Mouse (Mus musculus) c-Kit-positive CD71-positive TER-119-negative erythroid progenitor cells, embryonic 14.5 days (primary cell): ENCODE measurements around the gene Dpysl4.

Experiments
- DNase-seq: peaks from one replicate; pipeline ENCODE4 v3.0.0-alpha.2; 2013; ENCODE audit warnings: low read depth

The Dpysl4 gene

DNA sequence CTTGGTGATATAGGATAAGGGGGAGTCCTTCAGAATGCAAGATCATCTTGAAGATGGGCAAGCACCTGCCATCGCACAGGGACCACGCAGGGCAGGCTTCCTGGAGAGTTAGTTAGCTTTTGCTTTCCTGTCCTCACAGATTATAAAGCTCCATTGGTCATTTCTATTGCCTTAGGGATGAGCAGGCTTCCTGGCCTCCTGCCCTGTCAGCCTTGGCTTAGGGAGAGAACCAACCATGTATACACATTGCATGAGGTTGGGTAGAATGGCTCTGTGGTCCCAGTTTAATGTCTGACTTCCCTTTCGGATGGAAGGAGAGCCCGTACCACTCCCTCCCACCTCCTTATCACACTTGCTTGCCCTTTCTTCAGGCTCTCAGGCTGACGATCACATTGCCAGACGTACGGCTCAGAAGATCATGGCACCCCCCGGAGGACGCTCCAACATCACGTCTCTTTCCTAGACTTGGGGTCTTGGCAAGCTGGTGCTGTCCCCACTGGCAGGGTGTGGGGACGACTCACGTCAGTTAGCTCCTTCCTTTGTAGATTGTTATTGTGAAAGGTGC is 14.8 kb downstream of the Dpysl4 start:
- no peak for DNase-seq

DNA sequence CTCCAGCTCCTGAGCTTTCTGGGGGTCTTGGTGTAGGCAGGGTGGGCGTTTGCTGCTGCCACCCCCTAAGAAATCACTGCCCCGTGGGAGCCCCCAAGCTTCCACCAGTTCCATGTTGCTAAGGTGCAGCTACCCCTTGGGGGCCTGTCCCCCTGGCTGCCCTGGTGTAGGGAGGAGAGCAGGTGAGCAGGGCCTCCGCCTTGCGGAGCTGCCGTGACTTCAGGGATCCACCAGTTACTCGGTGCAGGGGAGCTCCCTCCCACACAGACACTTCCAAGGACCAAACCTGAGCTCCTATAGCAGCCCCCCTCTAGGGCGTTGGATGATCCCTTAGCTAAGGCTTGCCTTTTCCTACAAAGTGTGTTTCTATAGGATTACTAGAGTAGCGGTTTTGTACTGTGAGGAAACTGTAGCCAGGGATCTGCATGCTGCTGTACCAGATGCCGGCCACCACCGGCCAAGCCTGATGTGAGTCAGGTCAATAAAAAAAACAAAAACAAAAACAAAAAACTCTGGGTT is 15.5 kb downstream of the Dpysl4 start:
- no peak for DNase-seq

DNA sequence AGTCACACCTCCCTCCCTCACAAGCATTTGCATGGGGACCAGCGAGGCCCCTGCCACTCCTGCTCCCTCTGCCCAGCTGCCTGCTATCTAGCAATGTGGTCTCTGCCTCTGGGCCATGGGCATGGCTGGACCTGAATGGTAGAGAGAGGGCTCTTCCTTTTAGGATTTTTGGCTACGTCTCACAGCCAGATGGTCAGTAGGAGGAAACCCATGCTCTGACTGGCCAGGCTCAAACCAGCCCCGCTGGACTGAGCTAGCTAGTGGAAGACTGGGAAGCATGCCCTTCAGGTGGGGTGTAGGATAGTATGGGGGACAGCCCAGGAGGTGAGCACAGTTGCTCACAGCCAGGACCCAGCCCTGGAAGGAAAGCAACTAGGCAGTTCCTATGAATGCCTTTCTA is 16.0 kb downstream of the Dpysl4 start:
- no peak for DNase-seq

DNA sequence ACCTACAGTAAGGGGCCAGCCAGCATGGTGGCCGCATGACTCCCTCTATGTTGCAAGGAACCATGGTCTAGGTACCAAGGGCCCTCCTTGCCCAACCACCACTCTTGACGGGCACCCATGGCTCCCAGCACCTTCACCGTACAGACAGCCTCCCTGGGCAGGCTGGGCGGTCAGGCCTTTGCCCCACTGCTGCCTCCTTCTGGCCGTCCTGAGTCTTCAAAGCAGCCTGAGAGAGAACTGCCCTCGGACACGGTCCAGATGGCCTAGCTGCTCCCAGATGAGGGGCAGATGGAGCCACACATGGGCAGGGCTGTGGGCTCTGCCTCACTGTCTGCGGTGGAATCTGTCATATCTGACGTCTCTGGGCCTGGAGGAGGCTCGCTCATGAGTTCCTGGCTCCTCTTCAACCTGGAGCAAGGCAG is 18.2 kb downstream of the Dpysl4 start:
- no peak for DNase-seq

DNA sequence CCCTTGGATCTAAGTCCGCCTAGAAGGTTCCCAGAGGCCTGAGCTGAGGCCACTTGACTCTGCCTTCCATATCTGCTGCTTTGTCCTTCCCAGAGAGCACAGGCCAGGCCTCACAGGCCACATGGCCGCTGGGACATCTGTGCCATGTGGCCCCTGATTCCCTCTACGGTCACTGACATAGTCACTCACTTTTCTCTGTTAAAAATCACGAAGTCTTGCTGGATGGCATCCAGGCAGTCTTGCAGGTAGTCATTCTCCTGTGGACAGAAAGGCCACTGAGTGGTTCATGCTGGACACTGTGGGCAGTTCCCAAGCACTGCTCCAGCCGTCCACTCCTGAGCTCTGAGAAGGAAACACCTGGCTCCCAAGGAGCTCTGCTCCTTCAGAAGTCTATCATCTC is 19.3 kb downstream of the Dpysl4 start:
- DNase-seq, result no peak

DNA sequence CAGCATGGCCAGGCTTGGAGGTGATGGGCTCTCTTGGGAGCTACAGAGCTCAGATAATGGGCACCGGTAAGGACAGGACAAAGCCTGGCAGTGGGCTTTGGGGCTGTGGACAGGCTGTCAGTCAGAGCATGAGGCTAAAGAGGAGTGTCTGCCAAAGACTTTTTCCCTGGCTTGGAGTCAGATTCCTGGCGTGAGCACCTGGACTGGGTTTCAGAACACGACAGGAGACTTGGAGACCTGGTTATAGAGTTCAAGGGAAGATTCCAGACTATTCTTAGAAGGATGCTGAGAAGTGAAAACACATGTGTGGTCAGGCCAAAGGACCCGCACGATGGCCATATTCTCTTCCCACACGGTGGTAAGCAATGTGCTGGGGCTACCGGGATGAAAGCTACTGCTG is 19.9 kb downstream of the Dpysl4 start:
- no peak for DNase-seq

DNA sequence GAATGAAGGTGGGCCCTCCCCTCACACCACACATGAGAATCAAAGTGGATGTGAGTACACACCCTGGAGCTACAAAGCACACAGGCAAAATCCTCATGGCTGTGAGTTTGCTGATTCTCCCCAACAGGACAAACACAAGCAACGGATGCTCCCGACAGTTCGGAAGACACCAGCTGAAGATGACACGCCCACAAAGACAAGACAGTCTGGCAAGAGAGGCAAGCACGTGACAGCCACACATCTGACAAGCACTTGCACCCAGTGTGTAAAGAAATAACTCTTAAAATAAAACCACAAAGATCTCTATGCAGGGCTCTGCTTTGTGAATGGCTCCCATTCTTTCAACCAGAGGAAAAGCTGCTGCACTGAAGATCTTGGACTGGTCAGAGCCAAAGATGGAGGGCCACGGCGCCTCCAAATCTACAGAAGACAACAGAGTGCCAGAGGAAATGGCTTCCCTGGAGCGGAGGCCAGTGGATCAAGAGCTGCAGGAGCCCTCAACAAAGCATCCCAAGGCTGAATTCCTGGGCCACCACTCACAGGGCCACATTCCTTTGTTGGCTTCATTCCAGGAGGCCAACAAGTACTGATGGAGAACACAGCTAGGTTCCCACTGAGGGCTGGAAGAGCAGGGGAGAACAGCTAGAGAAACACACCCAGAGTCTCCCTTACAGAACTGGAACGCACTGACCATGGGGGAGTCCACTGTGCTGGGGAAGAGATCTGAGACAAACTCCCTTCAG is 22.3 kb downstream of the Dpysl4 start:
- no peak for DNase-seq

DNA sequence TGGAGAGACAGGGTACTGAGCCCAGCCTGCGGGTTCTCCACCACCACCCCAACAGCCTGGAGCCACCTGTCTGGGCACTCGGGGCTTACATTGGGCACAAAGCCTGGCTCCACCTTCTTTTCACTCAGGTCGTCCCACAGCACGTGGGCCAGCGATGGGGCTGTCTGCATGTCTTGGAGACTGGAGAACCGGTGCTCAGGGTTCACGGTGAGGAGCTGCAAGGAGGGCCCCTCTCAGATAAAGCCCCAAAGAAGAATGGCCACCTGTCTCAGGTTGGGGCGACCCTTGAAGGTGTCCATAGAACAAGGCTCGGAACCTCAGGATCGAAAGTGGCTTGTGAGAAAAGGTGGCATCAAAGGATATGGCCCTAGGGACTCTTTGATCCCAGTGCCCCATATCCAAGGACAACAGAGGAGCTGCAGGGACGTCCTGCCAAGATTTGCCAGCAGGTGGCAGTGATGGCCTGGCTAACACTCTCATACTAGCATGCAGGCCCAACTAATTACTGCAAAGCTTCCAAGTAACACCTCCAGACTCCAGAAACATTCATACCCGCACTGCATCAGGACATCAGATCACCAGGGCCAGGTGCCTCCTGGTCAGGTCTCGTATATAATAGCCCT is 33.5 kb downstream of the Dpysl4 start:
- peak; percentile 10 for DNase-seq

DNA sequence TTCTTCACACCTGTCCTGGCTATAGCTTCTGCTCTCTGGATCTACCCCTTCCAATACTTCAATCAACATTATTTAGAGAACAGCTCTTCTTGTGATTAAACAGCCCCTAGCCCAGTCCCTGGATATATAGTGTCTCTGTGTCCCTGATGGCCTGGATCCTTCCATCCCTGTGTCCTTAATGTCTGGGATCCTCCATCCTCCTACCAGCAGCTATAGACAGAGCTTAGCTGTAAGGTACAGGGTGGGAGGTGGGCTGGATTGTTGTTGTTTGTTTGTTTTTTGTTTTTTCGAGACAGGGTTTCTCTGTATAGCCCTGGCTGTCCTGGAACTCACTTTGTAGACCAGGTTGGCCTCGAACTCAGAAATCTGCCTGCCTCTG is 34.0 kb downstream of the Dpysl4 start:
- no peak for DNase-seq

DNA sequence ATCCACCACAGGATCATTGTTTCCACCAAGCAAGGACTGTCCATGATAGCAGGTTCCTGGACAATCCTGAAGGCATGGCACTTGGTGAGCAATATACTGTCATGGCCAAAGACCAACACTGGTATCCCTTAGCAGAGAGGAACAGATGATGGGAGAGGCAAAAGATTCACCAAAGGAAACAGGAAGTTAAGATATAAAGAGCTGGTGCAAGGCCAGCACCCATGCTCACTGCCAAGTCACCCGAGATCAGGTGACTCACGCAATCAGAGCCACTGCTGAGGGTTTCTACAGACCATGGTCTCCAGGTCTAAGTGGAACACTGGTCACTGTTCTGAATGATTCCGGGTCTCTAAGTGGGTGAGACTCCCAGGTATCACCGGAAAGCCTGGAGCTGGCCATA is 40.1 kb downstream of the Dpysl4 start:
- no peak for DNase-seq

DNA sequence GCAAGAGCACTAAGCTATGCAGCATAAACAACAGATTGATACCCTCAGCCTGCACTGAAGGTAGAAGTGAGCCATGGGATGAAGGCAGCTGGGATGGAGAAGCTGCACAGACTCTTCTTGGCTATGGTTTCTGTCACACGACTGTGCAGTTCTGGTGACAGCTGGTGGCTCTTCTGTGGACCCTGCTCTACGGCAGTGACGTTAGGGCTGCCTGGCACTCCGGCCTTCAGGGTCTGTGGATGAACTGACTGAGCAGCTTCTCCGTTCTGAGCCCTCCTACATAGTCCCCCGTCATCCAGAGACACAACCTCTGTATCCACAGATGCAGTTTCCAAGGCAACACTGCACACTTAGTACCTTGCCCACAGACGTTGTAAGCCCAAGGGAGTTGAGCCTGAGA is 40.7 kb downstream of the Dpysl4 start:
- DNase-seq, result no peak

DNA sequence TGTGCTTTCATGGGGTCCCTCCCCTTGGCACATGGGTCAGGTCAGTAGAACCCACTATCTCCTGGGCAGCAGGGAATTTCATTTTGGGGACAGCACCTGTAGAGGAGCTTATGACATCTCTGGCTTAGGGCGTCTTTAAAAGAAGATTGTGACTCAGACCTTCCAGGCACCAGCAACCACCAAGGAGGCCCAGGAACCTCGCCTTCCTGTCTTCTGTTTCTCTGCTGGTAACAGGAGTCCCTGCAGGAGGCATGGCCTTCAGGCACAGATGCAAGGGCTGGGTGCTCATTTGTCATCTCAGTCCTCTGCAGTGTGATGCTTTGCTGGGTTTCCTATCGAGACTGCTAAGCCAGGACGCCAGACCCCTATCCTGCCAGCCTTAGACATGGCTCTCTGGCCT is 43.2 kb downstream of the Dpysl4 start:
- no peak for DNase-seq

DNA sequence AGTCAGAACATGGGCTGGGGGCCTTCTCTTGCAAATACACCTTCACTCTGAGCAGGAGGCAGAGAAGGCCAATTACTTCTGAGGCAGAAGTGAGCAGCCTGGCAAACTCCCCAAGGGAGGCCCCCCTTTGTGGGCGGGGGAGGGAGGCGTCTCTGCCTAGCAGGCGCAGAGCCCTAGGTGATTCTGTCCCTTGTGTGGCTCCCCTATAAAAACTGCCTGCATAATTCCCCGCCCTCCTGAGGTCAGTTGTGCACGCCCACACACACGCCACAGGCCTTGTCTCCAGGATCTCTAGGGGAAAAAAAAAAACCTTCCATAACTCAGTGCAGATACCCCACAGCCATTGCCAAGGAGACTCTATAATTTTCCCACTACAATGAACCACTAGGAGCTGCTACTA is 44.6 kb downstream of the Dpysl4 start:
- no peak for DNase-seq

DNA sequence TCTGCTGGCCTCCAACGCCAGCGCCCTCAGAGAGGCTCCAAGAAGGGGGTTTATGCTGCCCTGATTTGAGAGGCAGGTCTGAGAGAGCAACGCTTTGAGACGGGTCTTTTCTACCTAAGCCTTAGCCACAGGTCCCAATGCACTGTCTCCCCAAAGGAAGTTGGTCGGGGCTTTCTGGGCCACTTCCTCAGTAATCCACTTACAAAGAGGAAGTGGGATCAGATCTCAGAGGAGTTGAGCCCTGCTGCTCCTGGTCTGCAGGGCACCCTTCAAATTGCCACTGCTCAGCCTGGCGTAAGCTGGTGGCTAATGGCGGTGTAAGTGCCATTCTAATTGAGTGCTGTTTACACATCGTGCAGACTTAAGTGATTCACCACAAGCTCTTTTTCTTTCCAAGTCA is 45.7 kb downstream of the Dpysl4 start:
- no peak for DNase-seq

DNA sequence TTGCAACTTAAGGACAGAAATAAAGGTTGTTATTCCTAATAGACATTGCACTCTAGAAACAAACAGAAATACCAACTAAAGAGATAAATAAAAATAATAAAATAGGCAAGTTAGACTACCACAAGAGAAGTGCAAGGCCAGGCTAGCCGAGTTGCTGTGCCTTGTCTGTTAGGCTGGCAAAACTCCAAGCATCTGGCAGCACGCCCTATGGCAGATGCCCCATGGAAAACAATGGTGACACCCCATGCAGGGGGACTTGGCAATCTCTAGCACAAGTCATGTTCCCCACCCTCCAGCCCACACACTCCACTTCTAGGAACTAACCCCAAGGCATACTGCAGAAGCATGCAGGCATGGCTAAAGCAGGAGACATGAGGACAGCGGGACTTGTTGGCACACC is 47.6 kb downstream of the Dpysl4 start:
- DNase-seq, result no peak

DNA sequence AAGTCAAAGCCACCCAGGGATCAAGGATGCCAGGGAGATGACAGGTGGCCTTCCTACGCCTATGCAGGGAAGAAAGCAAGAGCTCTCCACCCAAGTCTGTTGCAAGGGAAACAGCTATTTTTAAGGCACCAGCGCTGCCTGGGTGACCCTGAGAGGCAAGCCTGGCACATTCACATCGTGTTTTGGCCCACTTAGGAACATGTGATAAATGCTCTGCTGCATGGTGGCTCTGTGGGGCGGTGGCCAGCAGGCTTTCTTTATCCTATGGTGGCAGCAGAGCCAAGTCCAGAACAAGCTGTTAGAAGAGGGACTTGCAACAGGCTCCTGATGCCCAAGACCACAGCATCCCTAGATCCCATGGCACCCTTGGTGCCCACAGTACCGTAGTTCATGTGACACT is 49.4 kb downstream of the Dpysl4 start:
- no peak for DNase-seq

DNA sequence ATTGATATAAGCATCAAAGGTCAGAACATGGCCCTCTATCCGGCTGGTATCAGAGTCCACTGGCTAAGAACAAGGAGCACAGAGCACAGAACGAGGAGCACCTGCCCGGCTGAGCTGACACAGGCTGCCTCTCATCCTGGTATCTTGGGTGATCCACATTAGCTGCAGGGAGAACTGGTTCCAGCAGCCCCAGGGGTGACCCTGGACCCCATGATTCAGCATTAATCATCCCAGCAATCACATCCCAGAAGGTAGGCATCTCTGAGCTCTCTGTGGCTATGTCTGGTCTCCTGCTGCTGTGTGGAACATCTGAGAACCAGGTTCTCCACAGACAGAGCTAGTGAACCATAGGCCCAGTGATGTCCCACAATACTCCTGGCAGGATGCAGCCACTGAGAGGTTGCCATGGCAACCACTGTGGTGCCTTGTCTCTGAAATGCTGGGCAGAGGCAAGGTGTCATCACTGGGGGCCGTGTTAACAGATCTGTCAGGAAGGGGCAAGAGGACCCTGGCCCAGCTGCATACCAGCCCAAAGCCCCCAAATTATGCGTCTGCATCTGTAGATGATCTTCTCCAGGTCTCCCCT is 51.2 kb downstream of the Dpysl4 start:
- no peak for DNase-seq

DNA sequence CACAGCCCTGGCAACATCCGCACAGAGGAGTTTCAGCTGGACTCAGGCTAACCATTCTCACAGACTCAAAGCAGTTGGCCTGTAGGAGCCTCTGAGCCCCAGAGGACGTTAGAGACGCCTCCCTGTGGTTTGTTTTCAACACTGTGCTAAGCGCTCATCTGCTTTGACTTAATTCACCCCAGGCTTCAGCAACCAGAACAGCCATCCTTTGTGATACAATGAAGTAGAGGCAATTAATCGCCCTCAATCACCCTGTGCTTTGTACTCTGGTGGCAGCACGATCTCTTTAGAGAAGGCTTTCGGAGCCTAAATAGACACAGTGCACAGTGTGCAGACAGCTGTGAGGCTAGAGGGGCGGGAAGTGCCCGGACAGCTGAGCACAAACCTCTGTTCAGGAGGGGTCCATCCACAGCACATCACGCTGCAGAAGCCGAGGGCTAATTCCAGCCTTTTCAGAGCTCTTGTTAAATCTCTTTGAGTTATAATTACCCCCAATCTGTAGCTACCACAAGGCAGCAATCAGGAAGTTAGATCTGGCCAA is 54.2 kb downstream of the Dpysl4 start:
- DNase-seq, result no peak

DNA sequence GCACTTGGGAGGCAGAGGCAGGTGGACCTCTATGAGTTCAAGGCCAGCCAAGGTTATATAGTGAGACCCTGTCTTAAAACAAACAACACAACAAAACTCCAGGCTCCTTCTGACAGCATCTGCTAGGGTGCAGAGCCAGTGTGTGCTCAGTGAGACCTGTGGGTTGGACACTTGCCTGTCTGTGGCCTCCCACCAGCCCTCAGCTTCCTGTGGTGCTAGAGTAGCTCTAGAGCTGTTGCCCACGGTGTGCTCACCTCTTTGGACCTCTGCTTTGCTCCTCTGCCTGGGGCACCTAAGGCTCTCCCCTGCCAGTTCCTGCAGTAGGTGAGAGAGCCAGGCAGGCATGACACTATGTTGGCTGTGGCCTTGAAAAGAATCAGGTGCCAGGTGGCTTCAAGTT is 58.0 kb downstream of the Dpysl4 start:
- DNase-seq, result no peak

DNA sequence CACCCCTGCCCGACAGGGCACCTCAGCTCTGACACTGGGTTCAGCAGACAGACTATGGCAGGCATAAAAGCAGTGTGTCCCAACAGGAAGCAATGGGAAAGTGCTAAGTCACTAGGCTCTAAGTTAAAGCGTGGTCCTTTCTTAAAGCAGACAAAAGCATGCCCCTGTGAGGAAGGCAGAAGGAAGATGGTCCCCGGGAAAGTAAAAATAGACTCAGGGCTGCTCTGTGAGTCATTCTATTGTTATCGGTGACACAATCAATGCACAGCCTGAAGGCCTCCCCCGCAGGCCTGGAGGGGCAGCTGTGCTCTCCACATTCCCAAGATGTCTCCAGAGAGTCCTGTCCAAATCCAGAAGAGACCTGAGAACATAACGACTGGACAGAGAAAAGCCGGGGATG is 60.1 kb downstream of the Dpysl4 start:
- DNase-seq, result no peak

DNA sequence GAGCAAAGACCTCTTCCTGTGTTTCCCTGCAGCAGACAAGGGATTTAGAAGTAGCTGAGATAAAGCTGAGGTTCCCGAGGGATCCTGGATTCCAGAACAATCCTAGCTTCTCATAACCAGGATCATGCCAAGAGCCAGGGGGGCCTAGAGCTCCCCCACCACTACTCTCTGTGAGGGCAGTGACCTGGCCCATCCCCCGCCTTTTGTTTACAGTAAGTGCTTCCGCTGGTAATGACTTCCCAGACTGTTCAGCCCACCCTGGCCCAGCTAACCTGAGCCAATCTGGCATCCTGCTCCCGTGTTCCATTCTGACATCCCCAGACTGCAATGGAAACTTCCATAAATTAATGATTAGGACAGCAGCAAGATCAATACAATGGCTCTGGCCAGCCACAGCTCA is 61.6 kb downstream of the Dpysl4 start:
- DNase-seq, result no peak

DNA sequence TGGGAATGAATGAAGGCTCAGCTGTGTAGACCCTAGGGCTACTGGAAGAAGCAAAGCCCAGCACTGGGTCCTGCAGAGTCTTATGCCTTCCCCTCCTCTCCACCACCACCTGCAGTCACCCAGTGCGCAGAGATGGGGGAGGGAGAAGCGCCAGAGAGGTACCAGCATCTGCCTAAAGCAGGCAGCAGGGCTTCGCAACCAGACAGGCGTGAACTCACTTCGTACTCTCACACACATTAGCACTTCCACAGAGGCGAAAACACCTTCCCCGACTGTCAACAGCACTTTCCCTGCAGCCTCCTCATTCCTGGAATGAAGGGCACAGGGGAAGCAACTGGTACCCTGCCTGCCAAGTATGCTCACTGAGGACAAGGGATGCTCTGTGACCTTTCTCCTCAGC is 63.6 kb downstream of the Dpysl4 start:
- DNase-seq, result no peak

DNA sequence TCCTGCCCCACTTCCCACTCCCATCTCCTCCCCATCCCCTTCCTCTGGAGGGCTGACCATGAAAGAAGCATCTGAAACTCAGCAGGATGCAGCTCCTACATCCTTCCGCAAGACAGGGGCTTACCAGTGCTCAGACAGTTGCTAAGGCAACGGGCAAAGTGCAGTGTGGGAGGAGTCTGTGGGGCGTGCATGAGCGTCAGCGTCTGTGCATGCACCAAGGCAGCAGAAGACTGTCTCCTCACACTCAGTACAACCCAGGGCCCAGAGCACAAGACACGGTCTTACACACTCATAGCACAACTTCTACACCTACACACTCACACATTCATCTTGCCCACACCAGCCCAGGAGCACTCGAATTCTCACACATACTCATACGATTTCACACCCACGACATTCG is 65.3 kb downstream of the Dpysl4 start:
- DNase-seq, result no peak
